Mouse (Mus musculus) heart, postnatal 0 days (tissue): ENCODE results near the gene Smco2. TPM values are rescaled to one million over a fixed set of nuclear protein-coding genes. Genes with fewer than 3 reads are reported as not detected.

Source experiments
- ATAC-seq: fragments of 200-750 bp; cut with Nextera tagmentation; 2 replicates; pipeline ENCODE4 v1.8.0; 2017; ENCODE audit warnings: low read depth, moderate number of reproducible peaks, moderate library complexity; ENCODE audit not compliant: insufficient read depth
- DNase-seq: peaks from one replicate; pipeline ENCODE4 v3.0.0-alpha.2; 2016; ENCODE audit warnings: low spot score
- H3K27ac ChIP-seq: fragments of 300-500 bp; sonication (generic); 2 replicates; pipeline ENCODE4 v1.5.1; 2014; ENCODE audit warnings: low read depth, mild to moderate bottlenecking
- H3K27me3 ChIP-seq: fragments of 300-500 bp; sonication (generic); 2 replicates; pipeline ENCODE4 v1.6.1; 2014; ENCODE audit warnings: low read length, mixed read lengths; ENCODE audit not compliant: control insufficient read depth, insufficient read depth
- H3K36me3 ChIP-seq: fragments of 300-500 bp; sonication (generic); replicated peaks from 2 replicates; pipeline ENCODE4 v1.6.1; 2014; ENCODE audit warnings: low read length, mixed read lengths; ENCODE audit not compliant: control insufficient read depth, insufficient read depth
- H3K4me1 ChIP-seq: fragments of 300-500 bp; sonication (generic); 2 replicates; pipeline ENCODE4 v1.6.1; 2014; ENCODE audit warnings: antibody characterized with exemption; ENCODE audit not compliant: control insufficient read depth, insufficient read depth
- H3K4me2 ChIP-seq: fragments of 300-500 bp; sonication (generic); 2 replicates; pipeline ENCODE4 v1.6.1; 2014; ENCODE audit warnings: low read depth, mild to moderate bottlenecking, low read length, moderate library complexity
- H3K4me3 ChIP-seq: fragments of 300-500 bp; sonication (generic); 2 replicates; pipeline ENCODE4 v1.5.1; 2014; ENCODE audit warnings: low read depth, low read length
- H3K9ac ChIP-seq: fragments of 300-500 bp; sonication (generic); replicated peaks from 2 replicates; pipeline ENCODE4 v1.6.1; 2014; ENCODE audit warnings: low read depth, low read length, mixed read lengths
- H3K9me3 ChIP-seq: fragments of 300-500 bp; sonication (generic); replicated peaks from 2 replicates; pipeline ENCODE4 v1.6.1; 2016; ENCODE audit warnings: low read length; ENCODE audit not compliant: control insufficient read depth
- CTCF ChIP-seq: IDR thresholded peaks from 2 replicates; pipeline ENCODE4 v1.5.1; 2016; ENCODE audit warnings: antibody characterized with exemption, control low read depth, low read depth
- EP300 ChIP-seq: IDR thresholded peaks from 2 replicates; pipeline ENCODE4 v1.6.1; 2016; ENCODE audit warnings: antibody characterized with exemption, low read depth
- WGBS: fragments of 180-500 bp; shearing (Covaris S2); extraction: QIAGEN DNeasy Blood & Tissue Kit; methylation state at CpG from one replicate; pipeline ENCODE4 v1.1.7; 2014; 5-methylcytosine and 5-hydroxymethylcytosine counted together
- polyA plus RNA-seq: library from polyadenylated mRNA; unstranded; fragments of >200 nt; fragmentation: Nextera tagmentation; extraction: Ambion mirVana; gene quantifications from 2 replicates; pipeline ENCODE4 v1.2.1, GENCODE M21; 2015
- total RNA-seq: library from RNA; depleted of rRNA; stranded (reverse); fragments of >200 nt; gene quantifications from 2 replicates; pipeline ENCODE4 v1.2.3, GENCODE M21; 2014; ENCODE audit warnings: low replicate concordance; rRNA removed

Gene Smco2
- total and polyA plus RNA-seq, 2 experiments from 2014 or later = 0.29 TPM; not detected in 1

DNA sequence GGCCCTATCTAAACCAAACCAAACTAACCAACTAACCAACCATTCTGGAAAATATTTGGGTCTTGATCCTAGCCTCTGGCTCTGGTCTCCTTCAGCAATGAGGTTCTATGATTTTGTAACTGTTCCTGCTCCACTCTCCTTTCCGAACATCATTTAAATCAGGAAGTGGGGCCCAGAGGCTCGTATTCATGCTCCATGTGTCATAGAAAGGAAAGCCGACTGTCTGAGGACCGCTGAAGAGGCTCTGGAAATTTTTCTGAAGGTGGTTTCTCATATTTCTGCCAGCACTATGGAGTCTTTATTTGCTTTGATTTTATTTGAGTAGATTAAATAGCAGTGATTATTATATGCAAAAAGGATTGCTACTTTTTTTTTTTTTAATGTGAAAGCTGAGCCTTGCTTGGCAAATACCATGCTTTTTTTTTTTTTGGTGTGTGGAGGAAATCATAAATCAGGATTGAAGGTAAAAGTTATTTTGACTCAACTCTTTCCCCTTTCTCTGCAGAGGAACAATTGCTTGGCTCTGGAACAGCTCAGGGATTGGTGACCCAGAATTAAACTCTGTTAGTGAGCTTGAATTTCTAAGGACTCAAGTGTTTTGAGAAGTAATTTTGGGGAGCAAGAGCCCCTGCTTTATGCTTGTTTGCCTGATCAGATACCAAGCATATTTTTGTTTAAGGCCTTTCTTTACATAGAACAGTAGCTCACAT, 63.7 kb downstream of the Smco2 start:
- Histone ChIP-seq H3K4me1 (peaks cover 58% of the 10 kb centered on the region), H3K36me3 (no peaks in the 10 kb centered on the region; the same call in 1 of the 2 replicates), H3K9ac (no peak overlapping the region), H3K27ac (peak overlapping the region; percentile 72), H3K4me3 (no peak overlapping the region), H3K27me3 (no peaks in the 10 kb centered on the region), H3K4me2 (no peak overlapping the region), H3K9me3 (no peaks in the 10 kb centered on the region)
- TF ChIP-seq CTCF (no peak), EP300 (no peak)
- 41% methylated on average over 4 of the region's 4 CpGs for WGBS
- ATAC-seq (no peak), DNase-seq (no peak)

GRCm38 (mm10) chr6:146915808-146916207, 65.9 kb downstream of the Smco2 start:
- TF ChIP-seq EP300 = no peak
- Histone ChIP-seq H3K9me3 (no peaks in the 10 kb centered on the region), H3K4me2 (no peak overlapping the region), H3K36me3 (no peaks in the 10 kb centered on the region; the same call in 1 of the 2 replicates), H3K9ac (no peak overlapping the region), H3K4me1 (peaks cover 52% of the 10 kb centered on the region), H3K27ac (no peak overlapping the region), H3K4me3 (no peak overlapping the region), H3K27me3 (no peaks in the 10 kb centered on the region)
- ATAC-seq = no peak
- 86% methylated on average over 1 of the region's 1 CpGs for whole genome bisulfite sequencing
- DNase-seq = no peak

GRCm38 (mm10) chr6:146917396-146917795, 67.5 kb downstream of the Smco2 start:
- H3K27ac ChIP-seq = no peak overlapping the region
- TF ChIP-seq CTCF (no peak), EP300 (no peak)
- WGBS = 83% methylated on average over 3 of the region's 3 CpGs
- H3K9me3 ChIP-seq = no peaks in the 10 kb centered on the region
- no peak overlapping the region for H3K4me3 ChIP-seq
- H3K9ac ChIP-seq = no peak overlapping the region
- no peaks in the 10 kb centered on the region for H3K27me3 ChIP-seq
- ATAC-seq = no peak
- no peak overlapping the region for H3K4me2 ChIP-seq
- H3K4me1 ChIP-seq = peaks cover 41% of the 10 kb centered on the region
- no peaks in the 10 kb centered on the region; the same call in 1 of the 2 replicates for H3K36me3 ChIP-seq
- DNase-seq = no peak

GRCm38 (mm10) chr6:146918341-146918740, 68.4 kb downstream of the Smco2 start:
- no peaks in the 10 kb centered on the region; the same call in 1 of the 2 replicates for H3K36me3 ChIP-seq
- H3K9me3 ChIP-seq = no peaks in the 10 kb centered on the region
- H3K27me3 ChIP-seq = no peaks in the 10 kb centered on the region
- ATAC-seq (no peak), DNase-seq (no peak)
- H3K4me2 ChIP-seq = no peak overlapping the region
- H3K4me1 ChIP-seq = peaks cover 31% of the 10 kb centered on the region
- H3K27ac ChIP-seq = no peak overlapping the region
- H3K9ac ChIP-seq = no peak overlapping the region
- no peak for TF ChIP-seq EP300
- no peak for TF ChIP-seq CTCF
- H3K4me3 ChIP-seq = no peak overlapping the region
- 78% methylated on average over 6 of the region's 6 CpGs for WGBS

Other genes starting within 250 kb of the Smco2 start
- 85.9 and 86.8 TPM in 2 replicates for gene Med21, start 207.6 kb upstream of the Smco2 start, total RNA-seq
- gene Med21, start 207.6 kb upstream of the Smco2 start, polyA plus RNA-seq = 139 and 145 TPM in 2 replicates
- gene Tm7sf3, start 207.3 kb upstream of the Smco2 start, total RNA-seq = 39.5 and 41.7 TPM in 2 replicates
- gene Tm7sf3, start 207.3 kb upstream of the Smco2 start, polyA plus RNA-seq = 24.9 and 27.3 TPM in 2 replicates
- gene Stk38l, start 125.1 kb upstream of the Smco2 start, total RNA-seq = 9.9 and 13.4 TPM in 2 replicates
- 17.7 and 20.5 TPM in 2 replicates for gene Stk38l, start 125.1 kb upstream of the Smco2 start, polyA plus RNA-seq
- 3.2 TPM in 1 of 2 replicates, not detected in the other for gene Arntl2, start 54.0 kb upstream of the Smco2 start, total RNA-seq
- 1.8 and 3.1 TPM in 2 replicates for gene Arntl2, start 54.0 kb upstream of the Smco2 start, polyA plus RNA-seq
- 43.0 and 56.5 TPM in 2 replicates for gene Ppfibp1, start 38.4 kb downstream of the Smco2 start, total RNA-seq
- gene Ppfibp1, start 38.4 kb downstream of the Smco2 start, polyA plus RNA-seq = 38.8 and 39.5 TPM in 2 replicates
- not detected in 2 replicates for gene 1700034J05Rik, start 104.3 kb downstream of the Smco2 start, total RNA-seq
- gene 1700034J05Rik, start 104.3 kb downstream of the Smco2 start, polyA plus RNA-seq = 0.07 TPM in 2 replicates
- 0.97 TPM in 1 of 2 replicates, not detected in the other for gene Rep15, start 182.5 kb downstream of the Smco2 start, total RNA-seq
- 0.21 and 0.48 TPM in 2 replicates for gene Rep15, start 182.5 kb downstream of the Smco2 start, polyA plus RNA-seq
- 17.6 and 24.2 TPM in 2 replicates for gene Mrps35, start 192.7 kb downstream of the Smco2 start, total RNA-seq
- gene Mrps35, start 192.7 kb downstream of the Smco2 start, polyA plus RNA-seq = 196 and 197 TPM in 2 replicates
- not detected in 2 replicates for gene Mansc4, start 236.9 kb downstream of the Smco2 start, total RNA-seq
- 0.14 and 0.30 TPM in 2 replicates for gene Mansc4, start 236.9 kb downstream of the Smco2 start, polyA plus RNA-seq
- gene Klhl42, start 241.3 kb downstream of the Smco2 start, total RNA-seq = 7.1 and 56.8 TPM in 2 replicates
- gene Klhl42, start 241.3 kb downstream of the Smco2 start, polyA plus RNA-seq = 2.1 and 2.2 TPM in 2 replicates